Mouse (Mus musculus): ENCODE measurements around the gene Mfsd2b. TPM values are rescaled to one million over a fixed set of nuclear protein-coding genes. Genes with fewer than 3 reads are reported as not detected.
A peak's percentile ranks its signal among the peaks of the same experiment; 100 is the strongest.

Gene Mfsd2b
- polyA plus RNA-seq, 1 experiment = 0.07 TPM

GRCm38 (mm10) chr12:4840010-4840409 is 34.1 kb downstream of the Mfsd2b start:
- no peak overlapping the region for H3ac ChIP-seq (ENCODE audit: control insufficient read depth, insufficient read length)

GRCm38 (mm10) chr12:4836959-4837358 is 37.2 kb downstream of the Mfsd2b start:
- Histone ChIP-seq H3K4me3 (no peak overlapping the region), H3K36me3 (ENCODE audit: control insufficient read depth, insufficient read depth) (peaks cover 3% of the 10 kb centered on the region), H3K79me2 (ENCODE audit: control insufficient read depth, insufficient read depth) (no peaks in the 10 kb centered on the region), H3K4me2 (ENCODE audit: low read depth) (no peak overlapping the region), H3K27me3 (ENCODE audit: control insufficient read depth, insufficient read depth, insufficient read length) (no peaks in the 10 kb centered on the region), H3ac (ENCODE audit: control insufficient read depth, insufficient read length) (no peak overlapping the region)
- no peak for TF ChIP-seq CEBPB (IDR thresholded peaks at IDR 0.05; ENCODE audit: insufficient read depth, poor library complexity, severe bottlenecking)
- no peak for TF ChIP-seq USF1 (IDR thresholded peaks at IDR 0.05; ENCODE audit: low read depth)
- no peak for TF ChIP-seq TCF12 (IDR thresholded peaks at IDR 0.05; ENCODE audit: insufficient read depth, poor library complexity, severe bottlenecking)
- no peak for TF ChIP-seq REST (IDR thresholded peaks at IDR 0.05; ENCODE audit: insufficient read depth, insufficient read length)
- TF ChIP-seq MYOD1 (IDR thresholded peaks at IDR 0.05; ENCODE audit: control insufficient read depth in 1 of 3, insufficient read length in 2 of 3, low read depth in 2 of 3) = no peak
- TF ChIP-seq E2F4 (IDR thresholded peaks at IDR 0.05; ENCODE audit: insufficient read depth) = no peak
- TF ChIP-seq TCF3 (IDR thresholded peaks at IDR 0.05; ENCODE audit: insufficient read length, low read depth) = no peak
- no peak for TF ChIP-seq SRF (IDR thresholded peaks at IDR 0.05; ENCODE audit: control insufficient read depth, insufficient read length, low read depth)
- no peak for TF ChIP-seq MYOG (IDR thresholded peaks at IDR 0.05; ENCODE audit: control insufficient read depth in 1 of 3, insufficient read depth in 1 of 3, insufficient read length in 2 of 3, low read depth in 2 of 3)
- TF ChIP-seq POLR2AphosphoS2 (IDR thresholded peaks at IDR 0.05; ENCODE audit: insufficient read length, low read depth) = no peak
- no peak for TF ChIP-seq POLR2A (IDR thresholded peaks at IDR 0.05; ENCODE audit: insufficient read length, low read depth)
- TF ChIP-seq MAX (IDR thresholded peaks at IDR 0.05; ENCODE audit: low read depth) = no peak

More at GRCm38 (mm10) chr12:4840010-4840409, 34.1 kb downstream of the Mfsd2b start:
- Histone ChIP-seq H3K36me3 (ENCODE audit: control insufficient read depth, insufficient read depth) (no peaks in the 10 kb centered on the region), H3K79me2 (ENCODE audit: control insufficient read depth, insufficient read depth) (peaks cover 12% of the 10 kb centered on the region), H3K4me2 (ENCODE audit: low read depth) (no peak overlapping the region), H3K27me3 (ENCODE audit: control insufficient read depth, insufficient read depth, insufficient read length) (no peaks in the 10 kb centered on the region), H3K4me3 (no peak overlapping the region)
- no peak for TF ChIP-seq MYOG (IDR thresholded peaks at IDR 0.05; ENCODE audit: control insufficient read depth in 1 of 3, insufficient read depth in 1 of 3, insufficient read length in 2 of 3, low read depth in 2 of 3)
- no peak for TF ChIP-seq POLR2AphosphoS2 (IDR thresholded peaks at IDR 0.05; ENCODE audit: insufficient read length, low read depth)
- no peak for TF ChIP-seq MAX (IDR thresholded peaks at IDR 0.05; ENCODE audit: low read depth)
- no peak for TF ChIP-seq POLR2A (IDR thresholded peaks at IDR 0.05; ENCODE audit: insufficient read length, low read depth)
- TF ChIP-seq REST (IDR thresholded peaks at IDR 0.05; ENCODE audit: insufficient read depth, insufficient read length) = no peak
- no peak for TF ChIP-seq E2F4 (IDR thresholded peaks at IDR 0.05; ENCODE audit: insufficient read depth)
- TF ChIP-seq USF1 (IDR thresholded peaks at IDR 0.05; ENCODE audit: low read depth) = no peak
- no peak for TF ChIP-seq TCF3 (IDR thresholded peaks at IDR 0.05; ENCODE audit: insufficient read length, low read depth)
- no peak for TF ChIP-seq MYOD1 (IDR thresholded peaks at IDR 0.05; ENCODE audit: control insufficient read depth in 1 of 3, insufficient read length in 2 of 3, low read depth in 2 of 3)
- TF ChIP-seq TCF12 (IDR thresholded peaks at IDR 0.05; ENCODE audit: insufficient read depth, poor library complexity, severe bottlenecking) = no peak

- Histone ChIP-seq H3K79me2 (ENCODE audit: control insufficient read depth, insufficient read depth) (no peaks in the 10 kb centered on the region), H3K36me3 (ENCODE audit: control insufficient read depth, insufficient read depth) (peaks cover 31% of the 10 kb centered on the region), H3ac (ENCODE audit: control insufficient read depth, insufficient read length) (no peak overlapping the region), H3K4me3 (no peak overlapping the region), H3K4me2 (ENCODE audit: low read depth) (no peak overlapping the region), H3K27me3 (ENCODE audit: control insufficient read depth, insufficient read depth, insufficient read length) (no peaks in the 10 kb centered on the region)
- TF ChIP-seq MYOD1 (IDR thresholded peaks at IDR 0.05; ENCODE audit: control insufficient read depth in 1 of 3, insufficient read length in 2 of 3, low read depth in 2 of 3) = no peak
- TF ChIP-seq REST (IDR thresholded peaks at IDR 0.05; ENCODE audit: insufficient read depth, insufficient read length) = no peak
- TF ChIP-seq E2F4 (IDR thresholded peaks at IDR 0.05; ENCODE audit: insufficient read depth) = no peak
- TF ChIP-seq POLR2AphosphoS2 (IDR thresholded peaks at IDR 0.05; ENCODE audit: insufficient read length, low read depth) = no peak
- TF ChIP-seq CEBPB (IDR thresholded peaks at IDR 0.05; ENCODE audit: insufficient read depth, poor library complexity, severe bottlenecking) = no peak
- no peak for TF ChIP-seq MYOG (IDR thresholded peaks at IDR 0.05; ENCODE audit: control insufficient read depth in 1 of 3, insufficient read depth in 1 of 3, insufficient read length in 2 of 3, low read depth in 2 of 3)
- TF ChIP-seq TCF3 (IDR thresholded peaks at IDR 0.05; ENCODE audit: insufficient read length, low read depth) = no peak
- no peak for TF ChIP-seq TCF12 (IDR thresholded peaks at IDR 0.05; ENCODE audit: insufficient read depth, poor library complexity, severe bottlenecking)
- no peak for TF ChIP-seq MAX (IDR thresholded peaks at IDR 0.05; ENCODE audit: low read depth)
- no peak for TF ChIP-seq POLR2A (IDR thresholded peaks at IDR 0.05; ENCODE audit: insufficient read length, low read depth)
- no peak for TF ChIP-seq USF1 (IDR thresholded peaks at IDR 0.05; ENCODE audit: low read depth)
- TF ChIP-seq SRF (IDR thresholded peaks at IDR 0.05; ENCODE audit: control insufficient read depth, insufficient read length, low read depth) = no peak
These were observed 46.9 kb downstream of the Mfsd2b start for GRCm38 (mm10) chr12:4827256-4827655.

GRCm38 (mm10) chr12:4817361-4818101 is 56.6 kb downstream of the Mfsd2b start, which contains the start of gene Sf3b6:
Gene Sf3b6, plus strand, starts transcription at chr12:4817544.
- H3K4me2 ChIP-seq (ENCODE audit: low read depth) = peak within 1 kb of the TSS; percentile 95
- TF ChIP-seq TCF12 (IDR thresholded peaks at IDR 0.05; ENCODE audit: insufficient read depth, poor library complexity, severe bottlenecking) (no peak), POLR2A (IDR thresholded peaks at IDR 0.05; ENCODE audit: insufficient read length, low read depth) (peak; percentile 74), POLR2AphosphoS2 (IDR thresholded peaks at IDR 0.05; ENCODE audit: insufficient read length, low read depth) (peak; percentile 86)
- peak within 1 kb of the TSS; percentile 35 for H3ac ChIP-seq (ENCODE audit: control insufficient read depth, insufficient read length)
- peaks cover 39% of the 10 kb centered on the region for H3K79me2 ChIP-seq (ENCODE audit: control insufficient read depth, insufficient read depth)
- H3K36me3 ChIP-seq (ENCODE audit: control insufficient read depth, insufficient read depth) = peaks cover 21% of the 10 kb centered on the region
- H3K4me3 ChIP-seq = peak within 1 kb of the TSS; percentile 99
- no peaks in the 10 kb centered on the region for H3K27me3 ChIP-seq (ENCODE audit: control insufficient read depth, insufficient read depth, insufficient read length)
